Mouse (Mus musculus) G1E (cell line): ENCODE measurements around the gene Hbq1b.

Experiments
- CTCF ChIP-seq: IDR thresholded peaks from 2 replicates; pipeline ENCODE4 v1.5.1; 2012; ENCODE audit warnings: low read depth, low read length, inconsistent platforms, mixed read lengths
- GATA1 ChIP-seq: IDR thresholded peaks from 2 replicates; pipeline ENCODE4 v1.6.1; 2012; ENCODE audit warnings: borderline replicate concordance, low read length, inconsistent platforms, mixed read lengths
- TAL1 ChIP-seq: conservative IDR thresholded peaks from 2 replicates; pipeline ENCODE4 v1.6.1; 2012; ENCODE audit warnings: low read depth, low read length, inconsistent platforms, mixed read lengths

DNA sequence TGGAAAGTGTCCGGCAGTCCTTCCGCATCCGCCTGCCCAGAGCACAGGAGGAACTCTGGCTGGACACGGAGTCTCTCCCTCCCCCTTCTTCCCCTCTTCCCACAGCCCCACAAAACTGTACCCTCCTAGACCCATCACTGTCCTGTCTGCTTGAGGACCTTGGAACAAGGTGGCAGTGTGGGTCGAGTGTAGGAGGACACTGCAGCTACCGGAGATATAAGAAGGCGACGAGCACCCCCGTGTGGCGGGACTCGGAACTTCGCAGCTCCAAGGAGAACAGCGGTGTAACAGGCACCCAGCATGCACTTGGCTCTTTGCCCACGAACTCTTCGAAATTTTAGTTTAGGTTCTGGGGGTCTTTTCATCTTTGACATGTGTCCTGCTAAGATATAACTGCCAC lies 37.8 kb downstream of the Hbq1b start:
- TF ChIP-seq CTCF = peak; percentile 85
- no peak for TF ChIP-seq GATA1
- no peak for TF ChIP-seq TAL1
